Mouse (Mus musculus) adrenal gland, adult 18-20 months (tissue): ENCODE results near the gene Mob3b. TPM values are rescaled to one million over a fixed set of nuclear protein-coding genes. Genes with fewer than 3 reads are reported as not detected.

ENCODE experiments used
- DNase-seq, 2 experiments: peaks; one replicate each; pipeline ENCODE4 v3.0.0; 2021 to 2022; ENCODE audit warnings: low spot score in 2 of 2
- total RNA-seq, 2 experiments: library from RNA; stranded (reverse); gene quantifications; 1 replicate in 1 of 2; 2 replicates in 1 of 2; pipeline ENCODE4 v1.2.3; 2021

The Mob3b gene
- total RNA-seq, 2 experiments from 2014 or later, result 17.4 to 21.1 TPM

DNA sequence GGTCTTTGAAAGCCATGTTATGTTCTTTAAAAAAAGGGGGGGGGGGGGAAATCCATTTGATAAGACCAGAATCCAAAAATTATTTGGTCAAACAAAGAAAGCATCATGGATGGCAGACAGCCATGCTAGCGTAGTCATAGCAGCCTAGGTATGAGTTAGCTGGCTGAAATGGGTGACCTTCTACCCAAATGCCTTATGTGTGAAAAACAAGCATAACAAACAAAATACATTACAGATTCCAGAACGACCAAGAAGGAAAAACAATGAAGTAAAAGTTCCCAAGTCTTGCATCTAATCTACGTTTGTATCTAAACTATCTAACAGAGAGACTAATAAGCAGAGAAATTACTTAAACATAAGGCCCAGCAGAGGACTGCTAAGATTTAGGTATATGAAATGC lies 6.6 kb downstream of the Mob3b start:
- no peak for DNase-seq

DNA sequence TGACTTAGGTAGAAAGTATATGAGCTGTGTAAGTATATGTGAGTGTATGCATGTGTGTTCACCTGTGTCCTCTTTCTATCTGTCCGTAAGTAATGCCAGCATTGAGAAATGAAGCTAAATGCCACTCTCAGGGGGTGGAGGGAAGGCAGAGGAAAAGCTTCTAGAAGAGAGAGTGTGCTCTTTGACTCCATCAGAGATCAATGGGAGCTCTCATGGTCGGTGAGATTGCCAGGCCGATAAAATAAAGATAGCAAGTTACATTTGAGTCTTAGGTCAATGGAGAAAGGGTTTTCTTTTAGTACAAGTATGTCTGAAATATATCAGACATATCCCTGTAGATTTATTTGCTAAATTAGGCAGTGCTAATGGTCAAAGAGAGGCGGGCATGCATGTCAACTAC lies 9.0 kb downstream of the Mob3b start:
- DNase-seq, result no peak

DNA sequence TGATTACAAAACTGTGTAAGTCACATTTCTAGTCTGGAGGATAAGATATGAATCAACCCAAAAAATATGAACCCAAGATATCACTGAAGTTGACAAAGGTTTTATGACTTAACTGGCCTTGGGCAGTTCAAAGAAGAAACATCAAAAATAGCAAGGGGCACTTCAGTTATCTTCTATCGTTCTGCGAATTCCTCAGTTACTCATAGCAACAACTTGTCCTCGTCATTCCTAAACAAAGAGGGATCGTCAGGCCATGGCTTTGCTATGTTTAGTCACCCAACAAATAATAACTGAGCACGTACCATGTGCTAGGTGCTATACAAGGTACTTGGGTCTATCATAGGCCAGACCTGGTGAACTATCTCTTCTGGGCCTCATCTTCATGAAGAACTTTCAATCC lies 10.7 kb downstream of the Mob3b start:
- no peak for DNase-seq

DNA sequence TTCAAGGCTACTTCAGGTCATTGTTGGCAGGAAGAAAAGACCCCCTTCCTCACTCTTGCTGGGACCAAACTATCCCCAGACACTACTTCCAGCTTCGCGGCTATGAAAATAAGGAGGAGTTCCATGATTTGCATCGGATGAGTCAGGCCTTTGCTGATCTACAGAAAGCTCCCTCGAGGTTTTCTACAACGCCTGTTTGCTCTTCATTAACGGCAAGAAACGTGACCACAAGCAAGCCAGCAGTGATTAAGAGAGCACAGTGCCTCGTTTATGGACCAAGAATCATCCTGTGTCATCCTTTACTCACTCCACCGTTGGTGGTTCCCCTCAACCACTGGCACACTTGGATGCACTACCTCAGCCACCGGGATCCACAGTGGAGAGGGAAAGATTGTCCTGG lies 11.6 kb downstream of the Mob3b start:
- DNase-seq, result no peak

DNA sequence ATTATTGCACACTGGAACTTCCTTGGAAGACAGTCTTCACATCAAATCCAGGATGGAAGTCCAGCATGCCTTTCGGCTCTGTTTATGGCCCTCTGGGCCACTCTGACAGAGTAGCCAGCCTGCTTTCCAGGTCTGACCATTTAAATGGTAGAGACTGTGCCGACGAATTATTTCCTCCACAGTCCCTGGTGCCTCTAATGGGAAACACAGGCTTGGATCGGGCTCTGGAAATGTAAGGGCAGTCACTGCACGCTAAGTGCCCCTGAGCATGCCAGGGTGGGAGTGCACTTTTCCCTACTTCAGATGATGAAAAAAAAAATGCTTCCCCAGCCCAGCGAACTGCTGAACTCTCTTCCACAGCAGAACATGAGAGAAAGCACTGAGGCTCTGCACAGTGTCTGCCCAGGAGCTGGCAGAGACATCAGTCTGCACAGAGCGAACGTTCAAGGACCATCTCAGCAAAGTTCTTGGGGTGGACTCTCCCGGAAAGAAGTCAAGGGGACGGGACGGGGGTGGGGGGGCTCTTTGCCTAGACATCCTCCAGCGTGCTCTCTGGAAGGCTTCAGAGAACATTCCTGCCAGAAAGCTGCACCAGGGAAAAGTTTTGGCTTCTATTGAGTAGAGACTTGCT lies 13.7 kb downstream of the Mob3b start:
- no peak for DNase-seq

DNA sequence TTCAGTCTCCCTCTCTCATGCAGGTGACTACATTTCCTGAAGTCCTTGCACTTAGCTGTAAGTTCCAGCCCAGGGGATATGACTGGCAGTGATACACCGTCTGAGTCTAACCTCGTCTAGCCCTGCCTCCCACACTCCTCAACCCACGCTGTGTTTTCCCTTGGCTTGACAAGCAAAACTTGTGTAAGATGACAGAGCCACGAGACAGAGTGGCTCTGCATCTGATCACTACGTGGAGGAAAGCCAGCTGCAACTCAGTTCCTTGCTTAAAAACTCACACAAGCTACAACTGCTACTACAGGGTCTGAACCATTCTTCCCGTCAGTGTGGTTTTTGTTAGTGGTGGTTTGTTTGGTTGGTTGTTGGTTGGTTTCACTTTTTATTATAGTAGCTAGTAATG lies 17.0 kb downstream of the Mob3b start:
- no peak for DNase-seq

DNA sequence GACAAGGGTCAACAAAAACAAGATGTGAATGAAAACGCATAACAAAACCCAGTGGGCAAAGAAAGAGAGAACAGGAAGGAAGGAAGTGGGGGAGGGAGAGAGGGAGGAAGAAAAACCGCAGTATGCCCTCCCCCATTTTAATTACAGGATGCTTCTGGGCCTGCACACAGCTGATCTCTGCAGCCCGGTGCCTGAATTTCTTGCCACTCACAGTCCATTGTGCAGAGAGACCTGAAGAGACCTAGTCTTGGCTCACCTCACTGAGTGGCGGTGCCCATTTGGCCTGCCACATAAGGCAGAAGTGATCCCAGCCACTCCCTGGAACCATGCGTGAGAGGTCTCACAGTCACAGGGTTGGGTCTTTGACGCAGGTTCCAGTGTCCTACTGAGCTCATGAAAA lies 19.2 kb downstream of the Mob3b start:
- DNase-seq, result no peak

DNA sequence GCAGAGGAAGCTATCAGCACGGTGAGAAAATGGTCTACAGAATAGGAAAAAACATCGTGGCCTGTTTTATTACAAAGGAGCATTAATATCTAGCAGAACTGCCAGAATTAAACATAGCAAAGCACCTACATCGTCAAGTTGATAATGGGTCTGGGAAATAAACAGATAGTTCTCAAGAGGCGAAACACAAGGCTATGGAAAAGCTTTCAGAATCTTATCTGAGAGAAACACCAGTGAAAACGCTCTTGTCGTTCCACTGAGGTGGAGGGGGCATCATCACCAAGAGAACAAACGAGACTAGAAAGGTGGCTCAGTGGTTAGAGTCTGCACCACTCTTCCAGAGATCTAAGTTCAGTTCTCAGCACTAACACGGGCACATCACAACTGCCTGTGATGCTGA lies 20.3 kb downstream of the Mob3b start:
- no peak for DNase-seq

DNA sequence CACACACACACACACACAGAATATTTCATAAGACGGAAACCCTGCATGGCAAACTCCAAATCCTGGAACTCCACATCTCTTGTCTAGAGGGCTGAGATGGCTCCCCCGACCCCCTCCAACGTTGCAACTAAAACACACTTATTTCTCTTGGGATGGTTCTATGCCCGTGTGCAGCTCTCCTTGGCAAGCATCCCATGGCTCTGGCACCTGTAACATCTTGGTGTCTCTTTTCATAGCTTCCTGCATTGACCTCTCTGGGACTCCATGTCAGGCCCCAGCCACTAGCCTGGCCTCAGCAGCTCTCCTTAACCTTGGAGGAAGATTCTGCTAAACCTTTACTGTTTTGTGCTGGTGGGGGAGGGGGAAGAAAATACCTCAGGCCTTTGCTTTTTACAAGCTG lies 21.5 kb downstream of the Mob3b start:
- DNase-seq, result no peak

DNA sequence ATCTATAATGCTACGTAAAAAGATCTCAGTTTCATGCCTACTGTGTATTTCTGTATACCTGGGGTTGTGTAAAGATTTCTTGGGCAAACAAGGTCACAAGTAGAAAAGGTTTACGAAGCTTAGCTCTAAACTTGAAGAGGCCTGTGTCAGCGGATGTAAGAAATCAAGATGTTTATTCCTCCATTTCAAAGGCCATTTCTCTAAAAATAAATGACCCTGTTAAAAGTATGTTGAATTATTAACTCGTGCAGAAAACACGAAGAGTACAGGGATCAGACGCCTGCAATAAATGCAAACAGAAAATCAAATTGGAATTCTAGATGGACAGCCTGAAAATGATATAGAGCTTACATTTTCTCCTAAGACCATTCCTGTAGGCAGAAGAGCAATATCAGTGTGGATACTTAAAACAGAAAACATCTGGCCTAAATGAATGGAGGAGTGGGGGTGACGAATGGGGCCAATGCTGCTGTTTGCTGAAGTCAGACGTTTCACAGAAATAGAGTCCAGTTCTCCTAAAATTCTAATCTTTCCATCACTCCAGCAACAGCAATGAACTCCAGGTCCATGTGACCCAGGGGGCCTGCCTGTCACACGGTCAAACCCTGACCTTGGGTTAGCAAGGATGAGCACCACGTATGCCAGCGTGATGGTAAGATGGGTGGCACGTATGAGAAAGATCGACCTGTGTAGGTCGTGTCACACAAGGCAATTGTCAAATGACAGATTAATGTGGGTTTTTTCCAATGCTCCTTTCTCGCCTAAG lies 22.3 kb downstream of the Mob3b start:
- no peak for DNase-seq

DNA sequence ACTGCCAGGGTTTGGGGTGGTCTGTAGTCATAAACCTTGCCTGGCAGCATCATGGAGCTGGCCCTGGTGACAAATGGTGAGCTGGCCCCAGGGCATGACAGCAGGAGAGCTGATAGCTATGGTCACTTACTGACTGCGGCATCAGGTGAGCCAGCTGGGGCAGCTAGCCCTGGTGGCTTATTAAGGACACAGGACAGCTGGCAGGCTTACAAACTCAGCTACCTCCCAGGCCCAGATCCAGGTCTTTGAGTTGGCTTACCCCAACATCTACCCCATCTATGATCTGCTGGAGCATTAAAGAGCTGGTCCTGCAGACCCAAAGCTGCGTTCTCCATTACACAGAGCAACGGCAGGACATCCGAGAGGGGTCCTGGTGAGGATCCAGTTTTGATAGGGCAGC lies 23.9 kb downstream of the Mob3b start:
- DNase-seq, result no peak

DNA sequence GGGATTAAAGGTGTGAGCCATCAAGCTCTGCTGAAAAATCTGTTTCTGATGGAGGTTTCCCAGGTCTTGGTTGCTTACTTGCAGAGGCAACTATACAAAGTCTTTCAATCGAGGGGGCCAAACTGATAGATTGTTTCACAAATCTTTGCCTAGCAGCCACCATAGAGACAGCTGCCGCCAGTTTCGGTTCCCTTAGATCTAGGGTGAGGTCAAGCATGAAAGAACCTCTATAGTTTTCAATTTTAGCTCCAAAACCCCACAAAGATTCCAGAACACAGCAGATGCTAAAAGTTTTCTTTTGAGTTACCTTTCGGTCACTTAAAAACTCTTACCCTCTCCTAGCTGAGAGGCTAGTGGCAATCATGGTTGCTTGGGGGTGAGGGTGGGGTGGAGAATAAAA lies 25.7 kb downstream of the Mob3b start:
- no peak for DNase-seq

DNA sequence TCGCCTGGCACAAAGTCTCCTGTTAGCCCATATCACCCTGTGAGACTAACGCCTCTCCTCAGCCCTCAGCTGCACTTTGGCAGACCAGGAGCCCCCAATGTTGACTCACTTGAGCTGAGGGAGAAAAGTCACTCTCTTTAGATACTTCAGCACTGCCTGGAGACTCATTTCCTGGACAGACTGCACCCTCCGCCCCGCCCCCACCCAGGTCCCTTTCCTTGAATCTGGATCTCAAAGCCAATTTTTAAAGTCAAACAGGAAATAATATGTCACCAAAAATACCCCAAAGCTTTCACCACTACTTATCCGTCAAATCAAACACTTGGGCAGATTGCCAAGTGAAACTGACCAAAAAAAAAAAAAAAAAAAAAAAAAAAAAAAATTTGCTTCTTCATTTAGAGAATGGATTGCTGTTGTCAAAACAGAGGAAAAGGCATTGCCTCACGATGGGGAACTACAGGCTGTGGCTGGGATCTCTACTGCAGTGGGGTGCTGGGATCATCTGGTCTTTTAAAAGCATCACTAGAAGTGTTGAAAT lies 26.8 kb downstream of the Mob3b start:
- no peak for DNase-seq

DNA sequence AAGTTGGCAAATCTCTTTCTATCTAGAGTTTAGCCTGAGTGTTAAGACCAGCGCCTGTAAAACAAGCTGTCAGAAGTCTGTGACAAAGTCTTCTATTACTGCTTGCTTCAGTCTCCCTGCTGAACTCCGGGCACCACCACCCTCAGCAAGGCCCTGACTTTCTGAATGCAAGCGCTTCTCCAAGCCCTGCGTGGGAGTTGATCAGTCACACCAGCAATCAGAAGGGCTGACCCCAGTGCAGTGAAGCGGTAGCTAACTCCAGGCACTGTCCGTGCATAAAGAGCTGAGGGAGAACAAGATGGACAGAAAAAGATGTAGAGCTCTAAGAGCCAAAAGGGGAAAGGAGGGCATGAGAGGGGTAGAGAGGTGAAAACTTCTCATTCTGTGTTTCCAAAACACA lies 29.5 kb downstream of the Mob3b start:
- no peak for DNase-seq

DNA sequence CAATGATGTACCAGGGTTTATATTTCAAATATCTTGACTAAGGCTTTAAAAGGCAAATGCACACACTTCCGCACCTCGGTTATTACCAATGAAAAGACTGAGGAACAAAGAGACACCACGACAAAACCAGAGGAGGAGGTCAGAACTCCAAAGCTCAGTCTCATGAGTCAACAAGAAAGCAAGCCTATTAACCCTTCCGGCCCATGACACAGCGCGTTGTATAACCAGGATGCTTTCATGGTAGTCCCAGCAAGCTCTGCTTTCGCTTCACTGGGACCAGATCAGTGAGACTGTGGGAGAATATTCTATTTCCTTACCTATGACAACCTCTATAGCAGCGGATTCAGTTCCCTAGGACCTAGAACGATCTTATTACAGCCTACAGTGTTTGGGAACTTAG lies 30.5 kb downstream of the Mob3b start:
- DNase-seq, result no peak

DNA sequence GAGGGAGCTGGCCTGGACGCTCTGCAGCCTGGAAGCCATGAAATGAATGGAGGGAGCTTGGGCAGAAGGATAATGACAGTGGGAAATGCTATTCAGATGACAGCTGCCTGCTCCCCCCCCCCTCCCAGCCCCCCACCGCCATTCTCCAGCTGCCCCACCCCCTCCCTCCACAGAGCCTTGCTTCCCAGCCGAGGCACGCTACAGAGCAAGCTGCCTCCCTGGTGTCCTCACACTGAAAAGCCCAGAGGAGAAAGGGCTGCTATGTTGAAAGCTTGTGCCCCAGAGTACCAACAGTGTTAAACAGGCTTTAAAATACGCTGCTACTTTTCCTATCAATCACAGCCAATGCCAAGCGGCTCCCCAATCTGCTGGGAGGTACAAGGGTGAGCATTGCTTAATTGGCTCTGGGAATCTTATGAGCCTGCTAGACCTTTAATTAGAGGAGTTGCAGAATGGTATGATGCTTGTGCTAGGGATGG lies 31.9 kb downstream of the Mob3b start:
- no peak for DNase-seq

DNA sequence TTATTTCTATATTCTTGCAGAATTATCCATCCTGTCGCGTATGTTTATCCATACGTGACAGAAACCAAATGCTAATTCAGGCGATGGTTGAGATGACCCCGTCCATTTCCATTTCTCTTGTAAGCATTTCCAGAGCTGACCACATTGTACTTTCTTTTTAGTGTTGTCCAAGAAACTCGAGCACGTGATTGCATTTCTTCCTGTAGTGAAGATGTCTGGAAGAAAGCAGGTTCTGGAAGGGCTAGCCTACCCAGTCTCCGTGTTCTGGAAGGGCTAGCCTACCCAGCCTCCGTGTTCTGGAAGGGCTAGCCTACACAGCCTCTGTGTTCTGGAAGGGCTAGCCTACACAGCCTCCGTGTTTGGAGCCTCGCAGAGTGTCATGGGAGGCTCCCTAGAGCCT lies 33.3 kb downstream of the Mob3b start:
- DNase-seq, result no peak

DNA sequence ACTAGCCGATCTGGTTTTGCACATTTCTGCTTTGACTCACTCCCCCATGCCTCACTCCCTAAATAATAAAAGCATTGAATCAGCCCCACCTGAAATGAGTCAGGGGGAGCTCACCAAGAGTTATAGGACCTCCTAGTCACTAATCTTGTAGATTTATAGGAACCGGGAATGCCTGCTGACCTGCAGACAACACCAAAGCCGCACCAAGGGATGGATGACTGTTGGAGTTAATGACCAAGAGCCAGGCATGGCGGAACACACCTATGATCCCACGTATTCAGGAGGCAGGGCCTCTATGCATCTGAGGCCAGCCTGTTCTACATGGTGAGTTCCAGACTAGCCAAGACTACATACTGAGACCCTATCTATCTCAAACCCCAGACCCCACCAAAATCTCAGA lies 34.2 kb downstream of the Mob3b start:
- no peak for DNase-seq

DNA sequence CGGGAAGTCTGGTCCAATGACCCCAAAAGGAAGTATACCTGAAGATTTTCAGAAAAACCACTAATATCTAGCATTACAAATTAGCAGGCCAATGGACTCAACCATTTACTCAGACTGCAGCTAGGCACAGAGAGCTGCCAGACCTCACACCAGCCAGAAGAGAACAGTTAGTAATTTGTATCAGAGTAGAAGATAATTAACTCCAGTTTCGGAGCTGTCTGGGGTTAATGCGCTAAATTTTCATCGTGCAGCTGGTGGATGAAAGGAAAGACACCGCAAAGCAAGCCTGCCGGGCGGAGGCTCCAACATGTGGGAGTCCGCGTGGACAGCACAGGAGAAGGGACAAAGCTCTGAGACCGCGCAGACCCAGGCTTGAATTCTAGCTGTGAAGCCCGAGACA lies 36.2 kb downstream of the Mob3b start:
- DNase-seq, result no peak

DNA sequence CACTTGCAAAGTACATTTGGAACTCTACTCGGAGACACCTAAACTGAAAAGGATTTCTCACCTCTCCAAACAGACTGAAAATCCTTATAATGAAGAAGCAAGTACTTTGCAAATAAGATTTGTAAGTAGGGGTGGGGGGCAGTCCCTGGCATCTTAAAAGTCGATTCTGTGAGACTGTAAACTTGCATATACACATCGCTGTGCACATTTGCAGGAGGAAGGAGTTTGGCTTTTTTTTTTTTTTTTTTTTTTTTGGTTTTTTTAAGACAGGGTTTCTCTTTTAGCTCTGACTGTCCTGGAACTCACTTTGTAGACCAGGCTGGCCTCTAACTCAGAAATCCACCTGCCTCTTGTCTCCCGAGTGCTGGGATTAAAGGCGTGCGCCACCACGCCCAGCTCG lies 36.7 kb downstream of the Mob3b start:
- no peak for DNase-seq

DNA sequence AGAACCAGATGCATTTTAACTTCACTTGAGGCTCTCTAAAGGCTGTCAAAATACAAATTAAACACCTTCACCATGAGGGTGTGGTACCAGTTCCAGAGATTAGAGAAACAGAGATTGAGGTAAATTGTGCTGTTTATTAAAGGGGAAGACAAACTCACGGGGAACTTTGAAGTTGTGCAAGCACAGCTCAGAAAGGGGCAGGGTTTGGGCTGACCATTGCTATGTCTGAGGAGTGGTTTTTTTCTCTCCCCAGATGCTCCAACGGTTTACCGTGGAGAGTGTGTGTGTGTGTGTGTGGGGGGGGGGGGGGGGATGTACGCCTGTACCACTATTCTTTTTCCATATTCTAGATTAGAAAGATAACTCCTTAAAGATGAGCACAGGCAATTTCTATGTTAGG lies 37.1 kb downstream of the Mob3b start:
- no peak for DNase-seq

DNA sequence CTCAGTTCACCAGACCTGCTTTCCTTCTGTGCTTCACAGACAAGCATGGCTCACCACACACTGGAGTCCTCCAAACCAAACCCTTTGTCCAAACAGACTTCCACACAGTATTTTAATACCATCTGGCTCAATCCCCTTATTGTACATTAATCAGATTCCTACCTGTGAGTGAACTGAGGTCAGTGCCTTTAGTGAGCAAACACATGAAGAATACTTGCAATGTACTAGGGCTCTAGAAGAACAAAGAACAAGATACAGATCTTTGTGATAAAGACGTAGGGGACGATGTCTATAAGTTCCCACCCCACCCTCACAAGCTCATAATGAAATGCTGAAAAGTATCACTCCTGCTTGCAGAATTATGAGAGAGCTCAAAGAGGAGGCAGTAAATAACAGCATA lies 38.4 kb downstream of the Mob3b start:
- no peak for DNase-seq

DNA sequence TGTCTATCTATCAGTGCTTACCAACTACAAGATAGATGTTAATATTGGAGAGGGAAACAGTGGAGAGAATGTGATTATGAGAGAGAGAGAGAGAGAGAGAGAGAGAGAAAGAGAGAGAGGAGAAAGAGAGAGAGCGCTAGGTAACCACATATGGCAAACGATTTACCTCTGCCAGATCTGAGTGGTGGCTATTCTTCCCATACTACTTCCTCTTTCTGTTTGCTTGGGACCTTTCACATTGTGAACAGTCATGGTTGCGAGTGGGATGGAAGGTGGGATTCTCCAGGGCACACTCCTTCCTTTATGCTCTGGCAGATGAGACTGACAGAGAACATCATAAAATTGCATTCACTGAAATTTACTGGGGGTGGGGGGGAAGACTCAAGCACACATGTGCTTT lies 40.1 kb downstream of the Mob3b start:
- no peak for DNase-seq
